In genomic region chr15:78868826-78869233, GRCm38 (mm10) we compare ENCODE assay signal across 10 mouse cellular contexts. TPM values are rescaled to one million over a fixed set of nuclear protein-coding genes. Genes with fewer than 3 reads are reported as not detected.
DNase-seq lines count a peak whose midpoint lies in the region; ATAC-seq and TF ChIP-seq lines count a peak whose summit lies in the region.
"Had no signal": no experiment of that assay in that cellular context is flagged by ENCODE, and none has a peak within 500 bp of the region (broad histone marks: within the 10 kb centered on the region; RNA-seq: fewer than 3 reads in every experiment).

No protein-coding gene starts in this region.

- peaks cover 22% of the 10 kb centered on the region for H3K4me1 ChIP-seq in kidney, embryonic 16.5 days (ENCODE audit: insufficient read depth, low read length)
- H3K4me1 ChIP-seq in embryonic fibroblast, embryonic 13.5 days (ENCODE audit: control insufficient read depth, insufficient read depth, low read length): peaks cover 6% of the 10 kb centered on the region
- peaks cover 28% of the 10 kb centered on the region for H3K4me1 ChIP-seq in limb, embryonic 10.5 days
- H3K4me1 ChIP-seq in neural tube, embryonic 14.5 days (ENCODE audit: control insufficient read depth, insufficient read depth, low read length): no peaks in the 10 kb centered on the region

- TF ChIP-seq POLR2A in embryonic fibroblast, embryonic 13.5 days (IDR thresholded peaks at IDR 0.05; ENCODE audit: low read depth, low read length): no peak

- peak; percentile 41; the same call in 1 of the 2 replicates for ATAC-seq in kidney, embryonic 16.5 days (ENCODE audit: low FRiP score, low TSS enrichment)
- ATAC-seq in neural tube, embryonic 14.5 days (ENCODE audit: low read depth): peak; percentile 56; the same call in 1 of the 2 replicates

- no peak for DNase-seq in kidney, adult 8-10 months
- no peak for DNase-seq in limb, embryonic 10.5 days (ENCODE audit: low spot score)
- DNase-seq in ovary, postnatal 14 days (ENCODE audit: low spot score): no peak
- DNase-seq in thymus, postnatal 14 days: no peak
- no peak for DNase-seq in adrenal gland, adult 8-10 months
- DNase-seq: cerebellum, postnatal 25 days had no signal

- no peak for TF ChIP-seq CTCF in embryonic fibroblast, embryonic 13.5 days (IDR thresholded peaks at IDR 0.05; ENCODE audit: borderline replicate concordance, insufficient read depth, low read length)

- H3K9ac ChIP-seq in kidney, embryonic 16.5 days (replicated peaks; ENCODE audit: low read length): no peak overlapping the region
- 0 out of 2 replicates have a peak overlapping the region, but pooled peaks have one; percentile 16 for H3K9ac ChIP-seq in neural tube, embryonic 14.5 days (replicated peaks; ENCODE audit: low read depth, low read length)

- no peaks in the 10 kb centered on the region for H3K36me3 ChIP-seq in kidney, embryonic 16.5 days (ENCODE audit: insufficient read depth, low read length)
- H3K36me3 ChIP-seq in limb, embryonic 10.5 days: no peaks in the 10 kb centered on the region
- no peaks in the 10 kb centered on the region for H3K36me3 ChIP-seq in neural tube, embryonic 14.5 days (ENCODE audit: control insufficient read depth, insufficient read depth, low read length)

- H3K4me3 ChIP-seq in kidney, embryonic 16.5 days (ENCODE audit: low read length): no peak overlapping the region
- no peak overlapping the region for H3K4me3 ChIP-seq in embryonic fibroblast, embryonic 13.5 days (ENCODE audit: insufficient read depth, low read length)
- H3K4me3 ChIP-seq in limb, embryonic 10.5 days: peak overlapping the region; percentile 6; the same call in 1 of the 2 replicates
- no peak overlapping the region for H3K4me3 ChIP-seq in neural tube, embryonic 14.5 days (ENCODE audit: low read depth, low read length)

- 63% methylated on average over 7 of the region's 7 CpGs for WGBS in kidney, embryonic 16.5 days
- WGBS in limb, embryonic 10.5 days: 75% methylated on average over 7 of the region's 7 CpGs
- WGBS in neural tube, embryonic 14.5 days: 36% methylated on average over 7 of the region's 7 CpGs

- no peaks in the 10 kb centered on the region for H3K9me3 ChIP-seq in kidney, embryonic 16.5 days (ENCODE audit: low read length)
- no peaks in the 10 kb centered on the region for H3K9me3 ChIP-seq in limb, embryonic 10.5 days (replicated peaks)
- no peaks in the 10 kb centered on the region for H3K9me3 ChIP-seq in neural tube, embryonic 14.5 days (ENCODE audit: control insufficient read depth, low read length)

- no peaks in the 10 kb centered on the region for H3K27me3 ChIP-seq in kidney, embryonic 16.5 days (ENCODE audit: insufficient read depth, low read length)
- H3K27me3 ChIP-seq in limb, embryonic 10.5 days (ENCODE audit: low read depth, poor library complexity, severe bottlenecking): no peaks in the 10 kb centered on the region; the same call in 1 of the 2 replicates
- H3K27me3 ChIP-seq in neural tube, embryonic 14.5 days (ENCODE audit: control insufficient read depth, insufficient read depth, low read length): no peaks in the 10 kb centered on the region

- no peak overlapping the region for H3K4me2 ChIP-seq in kidney, embryonic 16.5 days (replicated peaks; ENCODE audit: low read depth, low read length)
- H3K4me2 ChIP-seq in neural tube, embryonic 14.5 days (ENCODE audit: low read depth, low read length): no peak overlapping the region

- H3K27ac ChIP-seq in kidney, embryonic 16.5 days (ENCODE audit: low read length): peak overlapping the region; percentile 92
- H3K27ac ChIP-seq in embryonic fibroblast, embryonic 13.5 days (ENCODE audit: insufficient read depth, low read length): peak overlapping the region; percentile 65
- H3K27ac ChIP-seq in limb, embryonic 10.5 days: peak overlapping the region; percentile 84
- peak overlapping the region; percentile 62 for H3K27ac ChIP-seq in neural tube, embryonic 14.5 days (ENCODE audit: low read depth, low read length)

RNA-seq across cellular contexts. Expression of gene Gga1, which starts 8.2 kb away (rescaled TPM):
- 54.7 and 61.9 TPM in 2 replicates for polyA plus RNA-seq in kidney, embryonic 16.5 days (2015; fragmentation: Nextera tagmentation; extraction: Ambion mirVana)
- polyA plus RNA-seq in embryonic fibroblast, embryonic 13.5 days (2011; ENCODE audit: insufficient read length, low read depth, missing spikeins): 33.1 and 33.2 TPM in 2 replicates
- 49.9 and 56.5 TPM in 2 replicates for polyA plus RNA-seq in limb, embryonic 10.5 days (2016; fragmentation: Nextera tagmentation; extraction: Ambion mirVana)
- polyA plus RNA-seq in neural tube, embryonic 14.5 days (2014; fragmentation: Nextera tagmentation; extraction: Ambion mirVana): 31.7 and 37.1 TPM in 2 replicates
- 10 to 100 TPM; 57.9 to 79.2 (median 66.5) TPM for total RNA-seq in adrenal gland, adult 8-10 months (2022)

RNA-seq across cellular contexts. Expression of gene Lgals2, which starts 13.5 kb away (rescaled TPM):
- polyA plus RNA-seq in kidney, embryonic 16.5 days (2015; fragmentation: Nextera tagmentation; extraction: Ambion mirVana): 0.54 and 0.77 TPM in 2 replicates
- polyA plus RNA-seq in embryonic fibroblast, embryonic 13.5 days (2011; ENCODE audit: insufficient read length, low read depth, missing spikeins): not detected in 2 replicates
- polyA plus RNA-seq in limb, embryonic 10.5 days (2016; fragmentation: Nextera tagmentation; extraction: Ambion mirVana): not detected in 2 replicates
- polyA plus RNA-seq in neural tube, embryonic 14.5 days (2014; fragmentation: Nextera tagmentation; extraction: Ambion mirVana): not detected in 2 replicates
- not detected for total RNA-seq in adrenal gland, adult 8-10 months (2022)
- total RNA-seq: layer of hippocampus, postnatal 14 days had no signal

RNA-seq across cellular contexts. Expression of gene Cdc42ep1, which starts 26.4 kb away (rescaled TPM):
- 58.5 and 59.7 TPM in 2 replicates for polyA plus RNA-seq in kidney, embryonic 16.5 days (2015; fragmentation: Nextera tagmentation; extraction: Ambion mirVana)
- polyA plus RNA-seq in embryonic fibroblast, embryonic 13.5 days (2011; ENCODE audit: insufficient read length, low read depth, missing spikeins): 26.1 and 30.9 TPM in 2 replicates
- 18.8 and 22.0 TPM in 2 replicates for polyA plus RNA-seq in limb, embryonic 10.5 days (2016; fragmentation: Nextera tagmentation; extraction: Ambion mirVana)
- 4.6 and 7.7 TPM in 2 replicates for polyA plus RNA-seq in neural tube, embryonic 14.5 days (2014; fragmentation: Nextera tagmentation; extraction: Ambion mirVana)
- total RNA-seq in adrenal gland, adult 8-10 months (2022): 10 to 100 TPM; 41.2 to 85.0 (median 65.8) TPM

RNA-seq across cellular contexts. Expression of gene Gm49510, which starts 30.6 kb away (rescaled TPM):
- polyA plus RNA-seq in kidney, embryonic 16.5 days (2015; fragmentation: Nextera tagmentation; extraction: Ambion mirVana): 0.37 and 0.70 TPM in 2 replicates
- polyA plus RNA-seq in embryonic fibroblast, embryonic 13.5 days (2011; ENCODE audit: insufficient read length, low read depth, missing spikeins): 0.61 TPM in 1 of 2 replicates, not detected in the other
- 0.13 and 0.51 TPM in 2 replicates for polyA plus RNA-seq in limb, embryonic 10.5 days (2016; fragmentation: Nextera tagmentation; extraction: Ambion mirVana)
- 0.21 TPM in 1 of 2 replicates, not detected in the other for polyA plus RNA-seq in neural tube, embryonic 14.5 days (2014; fragmentation: Nextera tagmentation; extraction: Ambion mirVana)
- total RNA-seq in adrenal gland, adult 8-10 months (2022): under 1 TPM in 1 of 4 experiments, not detected in 3; 0.45 TPM

RNA-seq across cellular contexts. Expression of gene Sh3bp1, which starts 30.7 kb away (rescaled TPM):
- 33.1 and 41.0 TPM in 2 replicates for polyA plus RNA-seq in kidney, embryonic 16.5 days (2015; fragmentation: Nextera tagmentation; extraction: Ambion mirVana)
- polyA plus RNA-seq in embryonic fibroblast, embryonic 13.5 days (2011; ENCODE audit: insufficient read length, low read depth, missing spikeins): 44.1 and 47.8 TPM in 2 replicates
- polyA plus RNA-seq in limb, embryonic 10.5 days (2016; fragmentation: Nextera tagmentation; extraction: Ambion mirVana): 51.1 and 51.2 TPM in 2 replicates
- 3.4 and 4.1 TPM in 2 replicates for polyA plus RNA-seq in neural tube, embryonic 14.5 days (2014; fragmentation: Nextera tagmentation; extraction: Ambion mirVana)
- 10 to 100 TPM in 2 of 4 experiments, 1 to 10 TPM in 2; 8.5 to 23.0 (median 15.2) TPM for total RNA-seq in adrenal gland, adult 8-10 months (2022)
